19 mouse cellular contexts compared by ENCODE assay signal in genomic region chr13:44788352-44789125, GRCm38 (mm10). TPM values are rescaled to one million over a fixed set of nuclear protein-coding genes. Genes with fewer than 3 reads are reported as not detected.
DNase-seq lines count a peak whose midpoint lies in the region; ATAC-seq and TF ChIP-seq lines count a peak whose summit lies in the region.
"Had no signal": no experiment of that assay in that cellular context is flagged by ENCODE, and none has a peak within 500 bp of the region (broad histone marks: within the 10 kb centered on the region; RNA-seq: fewer than 3 reads in every experiment).

No protein-coding gene starts in this region.

- no peaks in the 10 kb centered on the region for H3K27me3 ChIP-seq in heart, embryonic 10.5 days (ENCODE audit: insufficient read depth, poor library complexity, severe bottlenecking)
- H3K27me3 ChIP-seq in heart, embryonic 14.5 days (ENCODE audit: control insufficient read depth, insufficient read depth, low read length), result no peaks in the 10 kb centered on the region
- no peaks in the 10 kb centered on the region for H3K27me3 ChIP-seq in heart, postnatal 0 days (ENCODE audit: control insufficient read depth, insufficient read depth, low read length)
- H3K27me3 ChIP-seq: embryonic facial prominence, embryonic 13.5 days; hindbrain, embryonic 15.5 days had no signal

- WGBS in heart, embryonic 10.5 days, result 62% methylated on average over 9 of the region's 9 CpGs
- WGBS in heart, embryonic 14.5 days, result 37% methylated on average over 9 of the region's 9 CpGs
- WGBS in heart, postnatal 0 days, result 32% methylated on average over 9 of the region's 9 CpGs

- ATAC-seq in heart, embryonic 14.5 days (ENCODE audit: insufficient number of reproducible peaks, insufficient read depth, low FRiP score, low read depth), result no peak
- no peak for ATAC-seq in heart, postnatal 0 days (ENCODE audit: insufficient read depth, low read depth)
- ATAC-seq: activated CD4-positive, CD25-positive, alpha-beta regulatory T cell, adult 4 months; forebrain, embryonic 16.5 days; intestine, embryonic 16.5 days had no signal

- no peak for TF ChIP-seq EP300 in heart, postnatal 0 days (IDR thresholded peaks at IDR 0.05; ENCODE audit: low read depth)

- H3K36me3 ChIP-seq in heart, embryonic 10.5 days, result no peaks in the 10 kb centered on the region
- no peaks in the 10 kb centered on the region for H3K36me3 ChIP-seq in heart, embryonic 14.5 days (ENCODE audit: control insufficient read depth, insufficient read depth, low read length)
- no peaks in the 10 kb centered on the region for H3K36me3 ChIP-seq in heart, postnatal 0 days (replicated peaks; ENCODE audit: control insufficient read depth, insufficient read depth, low read length)
- H3K36me3 ChIP-seq: embryonic facial prominence, embryonic 13.5 days; forebrain, embryonic 12.5 days; hindbrain, embryonic 15.5 days had no signal

- H3K9ac ChIP-seq in heart, embryonic 14.5 days (ENCODE audit: low read length), result 0 out of 2 replicates have a peak overlapping the region, but pooled peaks have one; percentile 31
- no peak overlapping the region for H3K9ac ChIP-seq in heart, postnatal 0 days (replicated peaks; ENCODE audit: low read depth, low read length)
- H3K9ac ChIP-seq: embryonic facial prominence, embryonic 13.5 days; forebrain, embryonic 12.5 days; hindbrain, embryonic 15.5 days had no signal

- peak overlapping the region; percentile 22; the same call in 1 of the 2 replicates for H3K4me3 ChIP-seq in heart, embryonic 10.5 days
- H3K4me3 ChIP-seq in heart, embryonic 14.5 days (ENCODE audit: control insufficient read depth in 1 of 2, insufficient read depth in 1 of 2, low read depth in 1 of 2, low read length in 2 of 2), result 0 out of 4 replicates have a peak overlapping the region, but pooled peaks of 1 of the 2 experiments have one; percentile 12
- peak overlapping the region; percentile 18; the same call in 1 of the 2 replicates for H3K4me3 ChIP-seq in heart, postnatal 0 days (ENCODE audit: low read depth, low read length)
- H3K4me3 ChIP-seq: embryonic facial prominence, embryonic 13.5 days; forebrain, embryonic 12.5 days; hindbrain, embryonic 15.5 days had no signal

- no peak for TF ChIP-seq CTCF in heart, postnatal 0 days (IDR thresholded peaks at IDR 0.05; ENCODE audit: low read depth)

- no peak overlapping the region for H3K27ac ChIP-seq in heart, embryonic 10.5 days
- peak overlapping the region; percentile 74 to 80 for H3K27ac ChIP-seq in heart, embryonic 14.5 days (replicated peaks in 1 of 2; ENCODE audit: control insufficient read depth in 1 of 2, insufficient read depth in 1 of 2, low read depth in 2 of 2, low read length in 2 of 2)
- H3K27ac ChIP-seq in heart, postnatal 0 days (ENCODE audit: low read depth), result peak overlapping the region; percentile 48; the same call in 1 of the 2 replicates
- H3K27ac ChIP-seq: embryonic facial prominence, embryonic 13.5 days; forebrain, embryonic 12.5 days; hindbrain, embryonic 15.5 days had no signal

- no peaks in the 10 kb centered on the region for H3K9me3 ChIP-seq in heart, embryonic 10.5 days
- H3K9me3 ChIP-seq in heart, embryonic 14.5 days (ENCODE audit: control insufficient read depth, low read length), result no peaks in the 10 kb centered on the region
- no peaks in the 10 kb centered on the region for H3K9me3 ChIP-seq in heart, postnatal 0 days (replicated peaks; ENCODE audit: control insufficient read depth, low read length)
- H3K9me3 ChIP-seq: embryonic facial prominence, embryonic 13.5 days; forebrain, embryonic 12.5 days; hindbrain, embryonic 15.5 days had no signal

- peaks cover 31% of the 10 kb centered on the region for H3K4me1 ChIP-seq in heart, embryonic 10.5 days
- peaks cover 4 to 62% of the 10 kb centered on the region in 2 experiments for H3K4me1 ChIP-seq in heart, embryonic 14.5 days (ENCODE audit: control insufficient read depth in 2 of 2, insufficient read depth in 2 of 2, low read length in 2 of 2)
- peaks cover 48% of the 10 kb centered on the region for H3K4me1 ChIP-seq in heart, postnatal 0 days (ENCODE audit: control insufficient read depth, insufficient read depth)

- intact Hi-C loops in heart, postnatal 36 days (cut with DNase I), result no loop called here

- no peak for DNase-seq in heart, embryonic 10.5 days (ENCODE audit: low spot score)
- no peak for DNase-seq in heart, postnatal 36 days
- DNase-seq in heart, adult 9 months (ENCODE audit: low spot score in 2 of 2), result no peak
- peak; percentile 25 for DNase-seq in NIH3T3 (ENCODE audit: low read depth)
- no peak for DNase-seq in heart, postnatal 0 days (ENCODE audit: low spot score)
- no peak for DNase-seq in left cerebral cortex, adult 8-10 months (ENCODE audit: low spot score in 2 of 2)
- DNase-seq: adrenal gland, postnatal 14 days; cerebellum, adult 18-20 months; cerebellum, adult 9-11 months; cerebellum, postnatal 36 days; gastrocnemius, postnatal 10 days; kidney, adult 2 months had no signal

- peak overlapping the region; percentile 61 for H3K4me2 ChIP-seq in heart, embryonic 14.5 days (ENCODE audit: low read length)
- peak overlapping the region; percentile 54 for H3K4me2 ChIP-seq in heart, postnatal 0 days (ENCODE audit: low read depth, low read length)
- H3K4me2 ChIP-seq: embryonic facial prominence, embryonic 13.5 days; forebrain, embryonic 12.5 days; hindbrain, embryonic 15.5 days had no signal

RNA-seq across cellular contexts. Expression of gene Jarid2, which starts 59.3 kb away (rescaled TPM):
- 37.0 and 39.8 TPM in 2 replicates for polyA plus RNA-seq in heart, embryonic 10.5 days (2016; fragmentation: Nextera tagmentation; extraction: Ambion mirVana)
- total RNA-seq in heart, postnatal 36 days (2021), result 10 to 100 TPM; 24.5 to 32.7 TPM
- 16.4 and 17.4 TPM in 2 replicates for polyA plus RNA-seq in heart, embryonic 14.5 days (2014; fragmentation: Nextera tagmentation; extraction: Ambion mirVana)
- total RNA-seq in heart, postnatal 0 days (2014; rRNA removed; ENCODE audit: low replicate concordance), result 10.2 and 20.1 TPM in 2 replicates
- 15.9 and 17.7 TPM in 2 replicates for polyA plus RNA-seq in heart, postnatal 0 days (2015; fragmentation: Nextera tagmentation; extraction: Ambion mirVana)
- total RNA-seq in left cerebral cortex, adult 8-10 months (2022), result 10 to 100 TPM; 29.5 to 37.8 (median 33.3) TPM
